Mouse (Mus musculus) mouse trophoblast stem cell (cell line): ENCODE data around the gene Rps6.

ENCODE experiments used
- in situ Hi-C, 2 experiments: fragments of 300-500 bp; cut with MseI, MboI; formaldehyde crosslinking; loops; 2 replicates in 1 of 2; 3 replicates in 1 of 2; pipeline ENCODE4 v1.15.1; 2025

Rps6 gene

GRCm38 (mm10) chr4:86857113-86858069, at the start of gene Rps6:
Gene Rps6 (minus strand): TSS chr4:86857412.
- in situ Hi-C loops: no loop called here

DNA sequence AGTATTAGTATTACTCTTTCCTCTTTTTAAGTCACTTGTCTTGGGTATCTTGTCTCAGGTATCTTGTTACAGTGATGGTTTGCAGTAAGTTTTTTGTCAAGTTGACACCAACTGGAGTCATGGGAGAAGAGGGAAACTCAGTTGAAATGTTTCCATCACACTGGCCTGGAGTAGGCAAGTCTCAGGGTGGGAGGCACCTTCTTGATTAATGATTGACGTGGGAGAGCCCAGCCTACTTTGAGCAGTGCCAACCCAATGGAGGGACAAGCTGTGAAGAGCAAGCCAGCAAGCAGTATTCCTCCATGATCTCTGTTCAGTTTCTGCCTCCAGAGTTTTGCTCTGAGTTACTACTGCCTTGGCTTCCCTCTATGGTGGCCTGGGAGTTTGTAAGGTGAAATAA, 48.7 kb upstream of the Rps6 start:
- in situ Hi-C loops: no loop called here

GRCm38 (mm10) chr4:86904969-86905368, 47.8 kb upstream of the Rps6 start:
- in situ Hi-C loops: no loop called here

- in situ Hi-C loops: no loop called here
These were observed 45.1 kb upstream of the Rps6 start for GRCm38 (mm10) chr4:86902351-86902750.

DNA sequence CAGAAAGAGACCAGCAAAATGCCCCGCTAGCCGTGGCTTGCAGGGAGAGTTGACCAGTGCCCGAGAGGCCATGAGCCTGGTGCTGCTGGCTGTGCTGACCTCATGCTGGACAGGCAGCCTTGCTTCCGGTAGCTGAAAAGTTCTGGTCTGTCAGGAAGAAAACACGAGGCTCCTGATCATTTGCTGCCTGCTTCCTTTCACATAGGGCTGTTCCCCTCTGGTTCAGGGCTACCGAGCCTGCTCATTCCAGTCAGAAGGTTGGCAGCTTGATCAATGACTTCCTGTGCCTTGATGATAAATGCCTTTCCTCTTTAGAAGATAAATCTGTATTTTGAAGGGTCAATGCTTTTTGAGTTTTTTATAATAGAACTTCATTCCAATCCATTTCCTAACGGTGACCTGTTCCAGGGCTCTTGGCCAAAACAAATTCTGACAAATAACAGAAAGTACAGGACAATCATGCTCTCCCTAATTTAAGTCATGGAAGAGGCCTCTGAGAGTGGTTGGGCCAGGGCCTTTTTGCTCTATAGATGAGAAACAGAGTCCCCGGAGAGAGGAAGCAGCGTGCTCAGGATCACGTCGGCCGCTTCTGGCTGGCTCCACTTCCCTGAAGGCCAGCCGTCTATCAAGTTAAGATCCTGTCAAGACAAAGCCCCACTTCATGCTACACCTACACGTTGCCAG, 41.7 kb upstream of the Rps6 start:
- in situ Hi-C loops: no loop called here

- in situ Hi-C loops: no loop called here
These were observed 40.2 kb upstream of the Rps6 start for GRCm38 (mm10) chr4:86897411-86897810.

- in situ Hi-C loops: loop anchor here (5.0 kb wide), 1 partner anchor 34 kb away; no protein-coding TSS in a partner anchor
These were observed 30.7 kb upstream of the Rps6 start for GRCm38 (mm10) chr4:86887879-86888278.

DNA sequence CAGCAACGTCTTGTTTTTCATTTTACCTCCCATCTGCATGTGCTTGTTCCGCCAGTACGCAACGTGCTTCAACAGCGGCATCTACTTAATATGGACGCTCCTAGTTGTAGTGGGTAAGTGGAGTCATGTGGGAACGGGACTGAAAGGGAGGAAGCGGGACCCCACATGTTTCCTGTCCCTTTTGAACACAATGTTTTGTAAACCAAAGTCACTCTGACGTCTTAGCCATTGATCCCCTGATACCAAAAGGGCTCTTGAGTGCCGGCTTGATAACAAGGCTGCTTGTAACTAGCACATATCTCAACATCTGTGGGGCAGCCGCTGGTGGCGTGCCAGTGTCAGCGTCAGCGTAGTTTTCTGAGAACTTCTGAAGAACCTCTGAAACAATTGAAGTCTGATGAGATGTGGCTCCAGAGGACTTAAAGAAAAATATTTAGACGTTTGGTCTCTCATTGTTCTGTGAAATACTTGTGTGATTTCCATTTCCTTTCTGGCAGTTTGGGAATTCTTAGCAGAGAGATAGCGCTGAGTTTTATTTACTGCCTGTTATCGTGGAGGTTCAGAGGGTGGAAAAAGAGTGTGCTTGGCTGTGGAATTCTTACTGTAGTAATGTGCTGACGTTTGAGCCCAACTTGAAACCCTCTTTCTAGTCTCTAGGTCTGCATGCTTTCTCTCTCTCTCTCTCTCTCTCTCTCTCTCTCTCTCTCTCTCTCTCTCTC, 29.1 kb upstream of the Rps6 start:
- in situ Hi-C loops: loop anchor here (5.0 kb wide), 1 partner anchor 36 kb away; no protein-coding TSS in a partner anchor

GRCm38 (mm10) chr4:86885790-86886159, 28.6 kb upstream of the Rps6 start:
- in situ Hi-C loops: loop anchor here (5.0 kb wide), 1 partner anchor 37 kb away; no protein-coding TSS in a partner anchor

- in situ Hi-C loops: loop anchor here (5.0 kb wide), 1 partner anchor 37 kb away; no protein-coding TSS in a partner anchor
These were observed 27.7 kb upstream of the Rps6 start for GRCm38 (mm10) chr4:86884945-86885344.

DNA sequence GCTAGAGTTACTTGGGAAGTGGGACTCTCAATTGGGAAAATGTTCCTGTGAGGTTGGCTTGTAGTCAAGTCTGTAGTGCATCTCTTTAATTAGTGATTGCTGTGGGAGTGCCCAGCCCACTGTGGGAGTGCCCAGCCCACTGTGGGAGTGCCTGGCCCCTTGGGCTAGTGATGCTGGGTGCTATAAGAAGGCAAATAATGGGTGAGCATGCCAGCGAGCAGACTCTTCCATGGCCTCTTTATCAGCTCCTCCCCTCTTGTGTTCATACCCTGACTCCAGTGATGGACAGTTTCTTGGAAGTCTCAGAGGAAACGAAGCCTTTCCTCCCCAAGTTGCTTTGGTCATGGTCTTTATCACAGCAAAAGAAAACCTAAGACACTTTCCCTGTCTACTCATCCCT, 25.2 kb upstream of the Rps6 start:
- in situ Hi-C loops: no loop called here

DNA sequence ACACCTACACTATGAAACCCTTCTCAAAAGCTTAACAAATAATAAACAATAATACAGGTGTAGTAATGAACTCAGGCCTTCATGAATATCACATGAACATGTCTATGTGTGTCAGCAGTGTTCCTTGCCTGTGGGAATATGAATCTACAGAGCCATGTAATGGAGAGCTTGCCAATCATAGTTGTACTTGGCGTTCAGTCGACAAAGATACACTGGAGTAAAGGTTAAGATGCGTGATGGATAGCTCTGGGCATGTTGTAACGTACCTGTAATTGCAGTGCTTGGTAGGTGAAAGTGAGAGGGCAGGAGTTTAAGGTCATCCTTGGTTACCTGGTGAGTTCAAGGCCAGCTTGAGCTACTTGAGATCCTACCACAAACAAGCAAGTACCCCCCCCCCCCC, 24.0 kb upstream of the Rps6 start:
- in situ Hi-C loops: no loop called here

- in situ Hi-C loops: no loop called here
These were observed 22.3 kb upstream of the Rps6 start for GRCm38 (mm10) chr4:86879477-86879876.

- in situ Hi-C loops: no loop called here
These were observed 17.1 kb upstream of the Rps6 start, which contains the start of gene Acer2 for GRCm38 (mm10) chr4:86874146-86874847. Gene Acer2 (plus strand): TSS chr4:86874396.

DNA sequence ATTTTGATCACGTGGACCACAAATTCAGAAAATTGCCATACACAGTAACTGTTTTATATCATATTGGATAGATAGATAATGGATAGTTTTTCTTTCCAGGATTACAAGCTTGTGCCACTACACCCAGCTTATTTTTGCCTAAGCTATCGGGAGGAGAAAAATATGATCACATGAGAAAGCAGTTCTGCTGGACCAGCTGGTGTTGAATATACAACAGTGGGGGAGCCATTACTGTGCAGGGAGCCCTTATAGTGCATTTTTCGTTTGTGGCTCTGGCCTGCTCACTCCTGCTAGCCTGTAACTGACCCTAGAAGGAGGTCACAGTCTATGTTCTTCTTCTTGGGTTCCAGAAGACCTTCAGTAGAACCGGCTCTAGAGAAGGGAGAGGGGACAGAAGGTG, 15.9 kb upstream of the Rps6 start:
- in situ Hi-C loops: no loop called here

- in situ Hi-C loops: no loop called here
These were observed 14.8 kb upstream of the Rps6 start for GRCm38 (mm10) chr4:86871988-86872387.

DNA sequence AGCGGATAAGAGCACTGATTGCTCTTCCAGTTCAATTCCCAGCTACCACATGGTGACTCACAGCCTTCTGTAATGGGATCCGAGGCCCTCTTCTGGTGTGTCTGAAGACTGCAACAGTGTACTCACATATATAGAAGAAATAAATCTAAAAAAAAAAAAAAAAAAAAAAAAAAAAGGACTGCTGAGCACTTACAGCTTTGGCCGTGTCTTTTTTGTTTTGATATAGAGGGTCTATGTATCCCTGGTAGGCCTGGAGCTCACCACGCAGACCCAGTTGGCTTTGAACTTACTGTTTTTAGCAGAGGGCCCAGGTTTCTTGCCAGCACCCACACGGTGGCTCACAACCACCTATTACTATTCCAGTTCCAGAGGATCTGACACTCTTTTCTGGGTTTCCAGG, 6.9 kb upstream of the Rps6 start:
- in situ Hi-C loops: no loop called here

GRCm38 (mm10) chr4:86858070-86858440, 843 bp upstream of the Rps6 start:
- in situ Hi-C loops: no loop called here

DNA sequence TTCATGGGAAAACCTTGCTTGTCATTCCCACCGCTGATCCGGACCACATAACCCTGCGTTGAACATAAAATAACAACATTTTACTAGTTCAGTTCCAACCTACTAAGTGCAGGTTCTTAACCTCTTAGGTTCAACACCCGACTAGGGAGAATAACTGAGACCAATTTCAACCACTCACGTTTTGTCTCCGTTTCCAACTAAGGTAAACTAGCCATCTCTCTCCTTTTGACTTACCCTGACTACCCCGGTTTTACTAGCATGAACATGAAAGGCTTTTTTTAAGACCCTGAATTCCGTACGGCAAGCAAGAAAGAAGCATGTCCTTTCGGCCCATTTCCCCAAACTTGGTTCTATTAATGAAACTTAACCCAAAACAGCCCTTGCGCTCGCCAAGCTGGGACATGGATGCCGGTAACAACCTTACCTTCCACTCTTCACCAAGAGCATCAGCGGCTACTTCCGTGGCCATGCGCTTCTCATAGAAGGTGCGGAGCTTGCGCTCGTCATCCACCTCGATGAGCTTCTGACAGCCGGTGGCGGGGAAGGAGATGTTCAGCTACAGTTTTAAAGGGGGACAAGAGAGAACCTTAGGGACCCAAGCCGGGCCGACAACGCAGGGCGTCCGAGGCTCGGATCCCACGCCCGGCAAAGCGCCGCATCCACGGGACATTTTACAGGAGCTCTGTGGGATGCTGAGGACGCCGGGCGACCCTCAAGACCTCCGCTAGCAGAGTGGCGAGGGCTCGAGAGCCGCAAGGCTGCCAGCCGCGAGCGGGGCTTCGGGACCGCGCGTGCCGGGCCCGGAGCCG, 704 bp downstream of the Rps6 start:
- in situ Hi-C loops: no loop called here

- in situ Hi-C loops: no loop called here
These were observed 4.2 kb downstream of the Rps6 start for GRCm38 (mm10) chr4:86852813-86853590.
